Mouse (Mus musculus) inflammation-experienced regulatory T-cells (primary cell): ENCODE data around the gene Rhpn2. TPM values are rescaled to one million over a fixed set of nuclear protein-coding genes. Genes with fewer than 3 reads are reported as not detected.

ENCODE experiments used
- polyA plus RNA-seq, 2 experiments: library from polyadenylated mRNA; unstranded; fragments of 100-300 nt; shearing (Covaris generic); gene quantifications; one replicate each; pipeline ENCODE4 v1.2.1; 2017

Gene Rhpn2
- under 1 TPM; 0.66 to 0.95 TPM for polyA plus RNA-seq

GRCm38 (mm10) chr7:35333692-35334526 lies at the start of gene Rhpn2:
TSS of gene Rhpn2 (plus strand) at chr7:35334170.

GRCm38 (mm10) chr7:35317729-35318609 lies 16.0 kb upstream of the Rhpn2 start, which contains the start of gene Gpatch1:
TSS of gene Gpatch1 (minus strand) at chr7:35318440.

GRCm38 (mm10) chr7:35396542-35397168 lies 62.7 kb downstream of the Rhpn2 start, which contains the start of the genes Faap24 and Cep89:
TSS of gene Faap24 (minus strand) at chr7:35396836.
TSS of gene Cep89 (plus strand) at chr7:35397035.

Other genes starting within 250 kb of the Rhpn2 start
- gene Cebpa, start 214.9 kb upstream of the Rhpn2 start, polyA plus RNA-seq = 1 to 10 TPM in 1 of 2 experiments, under 1 TPM in 1; 0.38 to 6.2 TPM
- 10 to 100 TPM in 1 of 2 experiments, not detected in 1; 26.5 TPM for gene Slc7a10, start 147.8 kb upstream of the Rhpn2 start, polyA plus RNA-seq
- 1 to 10 TPM in 1 of 2 experiments, not detected in 1; 7.6 TPM for gene Lrp3, start 118.7 kb upstream of the Rhpn2 start, polyA plus RNA-seq
- gene Gpatch1, start 15.7 kb upstream of the Rhpn2 start, polyA plus RNA-seq = 10 to 100 TPM; 20.4 to 21.6 TPM
- gene Faap24, start 62.7 kb downstream of the Rhpn2 start, polyA plus RNA-seq = 10 to 100 TPM; 23.8 to 28.5 TPM
- 10 to 100 TPM; 14.2 to 14.9 TPM for gene Cep89, start 62.9 kb downstream of the Rhpn2 start, polyA plus RNA-seq
- gene Slc7a9, start 114.6 kb downstream of the Rhpn2 start, polyA plus RNA-seq = not detected
- under 1 TPM; 0.14 to 0.27 TPM for gene Tdrd12, start 203.6 kb downstream of the Rhpn2 start, polyA plus RNA-seq
- gene Nudt19, start 222.1 kb downstream of the Rhpn2 start, polyA plus RNA-seq = 10 to 100 TPM; 56.4 to 67.1 TPM